ENCODE assay signal across 18 mouse cellular contexts in genomic region chr3:22156397-22156796, GRCm38 (mm10).
DNase-seq lines count a peak whose midpoint lies in the region; ATAC-seq and TF ChIP-seq lines count a peak whose summit lies in the region.
"Had no signal": no experiment of that assay in that cellular context is flagged by ENCODE, and none has a peak within 500 bp of the region (broad histone marks: within the 10 kb centered on the region; RNA-seq: fewer than 3 reads in every experiment).

No protein-coding gene starts in this region.

- peaks cover 5 to 11% of the 10 kb centered on the region in 2 experiments for H3K36me3 ChIP-seq in MEL (ENCODE audit: control insufficient read depth in 1 of 2, insufficient read depth in 2 of 2, low read length in 2 of 2)
- no peaks in the 10 kb centered on the region for H3K36me3 ChIP-seq in liver, embryonic 14.5 days (replicated peaks; ENCODE audit: control insufficient read depth, insufficient read depth, low read depth)

- no peaks in the 10 kb centered on the region for H3K27me3 ChIP-seq in MEL (ENCODE audit: control insufficient read depth in 1 of 2, insufficient read depth in 2 of 2, low read length in 2 of 2)
- no peaks in the 10 kb centered on the region for H3K27me3 ChIP-seq in liver, embryonic 14.5 days (ENCODE audit: control insufficient read depth, insufficient read depth, low read length)
- H3K27me3 ChIP-seq: limb, embryonic 12.5 days; midbrain, embryonic 12.5 days had no signal

- H3K79me2 ChIP-seq in MEL (ENCODE audit: control insufficient read depth, insufficient read depth, low read length, poor library complexity): peaks cover 20% of the 10 kb centered on the region

- ATAC-seq in liver, embryonic 14.5 days (ENCODE audit: insufficient read depth): peak; percentile 47; the same call in 1 of the 2 replicates
- no peak for ATAC-seq in erythroblast, adult 5-6 weeks (replicated peaks; ENCODE audit: low FRiP score, poor library complexity, severe bottlenecking)
- ATAC-seq: lung, postnatal 0 days had no signal

- peak; percentile 23 to 27 for DNase-seq in kidney, postnatal 36 days
- no peak for DNase-seq in kidney, postnatal 10 days
- DNase-seq in ES-CJ7 (ENCODE audit: low read depth, low spot score) (peak; percentile 96), MEL (ENCODE audit: low read depth, low spot score) (peak; percentile 28)
- no peak for DNase-seq in liver, embryonic 14.5 days (ENCODE audit: low read depth in 3 of 3, low spot score in 3 of 3)
- no peak for DNase-seq in adrenal gland, postnatal 36 days
- DNase-seq: adrenal gland, postnatal 14 days; cerebellum, adult 8-10 months; heart, postnatal 4 days; right cerebral cortex, postnatal 25 days; spleen, adult 18-20 months had no signal

- H3K4me1 ChIP-seq in MEL (ENCODE audit: control insufficient read depth in 1 of 2, insufficient read depth in 2 of 2, low read length in 2 of 2): peaks cover 3 to 6% of the 10 kb centered on the region in 2 experiments; a peak in 3 of 4 replicates
- peaks cover 0 to under 1% of the 10 kb centered on the region in 2 experiments; a peak in 1 of 4 replicates for H3K4me1 ChIP-seq in liver, embryonic 14.5 days (replicated peaks; ENCODE audit: control insufficient read depth in 2 of 2, insufficient read depth in 2 of 2, low read length in 1 of 2)
- H3K4me1 ChIP-seq: heart, embryonic 10.5 days; limb, embryonic 12.5 days; midbrain, embryonic 12.5 days had no signal

- WGBS in liver, embryonic 14.5 days (ENCODE audit: insufficient replicate concordance): 48% methylated on average over 2 of the region's 2 CpGs

- TF ChIP-seq CTCF in MEL (IDR thresholded peaks at IDR 0.05 in 2 of 3, conservative IDR thresholded peaks at IDR 0.05 in 1 of 3; ENCODE audit: control insufficient read depth in 1 of 3, insufficient read depth in 1 of 3, low read depth in 2 of 3, low read length in 3 of 3, poor library complexity in 1 of 3, severe bottlenecking in 1 of 3): no peak
- TF ChIP-seq CTCF in liver, embryonic 14.5 days (IDR thresholded peaks at IDR 0.05; ENCODE audit: low read depth): no peak

- H3K9me3 ChIP-seq in MEL (replicated peaks; ENCODE audit: insufficient read depth, low read length): no peaks in the 10 kb centered on the region
- no peaks in the 10 kb centered on the region for H3K9me3 ChIP-seq in liver, embryonic 14.5 days (ENCODE audit: control insufficient read depth, low read length)
- H3K9me3 ChIP-seq: heart, embryonic 10.5 days had no signal

- TF ChIP-seq EP300 in MEL (IDR thresholded peaks at IDR 0.05; ENCODE audit: low read depth in 1 of 2, low read length in 2 of 2): no peak
- TF ChIP-seq EP300 in liver, embryonic 14.5 days (IDR thresholded peaks at IDR 0.05; ENCODE audit: low read depth): no peak

- no peak for TF ChIP-seq POLR2A in MEL (IDR thresholded peaks at IDR 0.05; ENCODE audit: control insufficient read depth in 1 of 2, insufficient read depth in 1 of 2, low read depth in 1 of 2, low read length in 2 of 2, poor library complexity in 1 of 2)

- TF ChIP-seq RAD21 in MEL (IDR thresholded peaks at IDR 0.05; ENCODE audit: low read depth, low read length): no peak

- H3K9ac ChIP-seq in MEL (ENCODE audit: control insufficient read depth, low read depth, low read length, poor library complexity, severe bottlenecking): no peak overlapping the region
- H3K9ac ChIP-seq in liver, embryonic 14.5 days (replicated peaks): no peak overlapping the region
- H3K9ac ChIP-seq: hindbrain, embryonic 14.5 days; limb, embryonic 12.5 days; midbrain, embryonic 12.5 days had no signal

- no peak overlapping the region for H3K27ac ChIP-seq in MEL (ENCODE audit: control insufficient read depth, low read depth, low read length)
- H3K27ac ChIP-seq in liver, embryonic 14.5 days: no peak overlapping the region
- H3K27ac ChIP-seq: heart, embryonic 10.5 days; hindbrain, embryonic 14.5 days; limb, embryonic 12.5 days; macrophage; midbrain, embryonic 12.5 days had no signal

- H3K4me2 ChIP-seq in liver, embryonic 14.5 days (ENCODE audit: low read depth): no peak overlapping the region
- H3K4me2 ChIP-seq: hindbrain, embryonic 14.5 days; limb, embryonic 12.5 days; midbrain, embryonic 12.5 days had no signal

- H3K4me3 ChIP-seq in MEL (ENCODE audit: control insufficient read depth in 1 of 2, insufficient read depth in 1 of 2, low read depth in 2 of 2, low read length in 2 of 2): no peak overlapping the region
- H3K4me3 ChIP-seq in liver, embryonic 14.5 days (ENCODE audit: insufficient read depth in 1 of 2, low read depth in 2 of 2, low read length in 2 of 2): no peak overlapping the region
- H3K4me3 ChIP-seq: heart, embryonic 10.5 days; limb, embryonic 12.5 days; midbrain, embryonic 12.5 days had no signal

TF ChIP-seq in MEL, 35 proteins besides CTCF, POLR2A, EP300 and RAD21:
- TF ChIP-seq ZMIZ1 (IDR thresholded peaks at IDR 0.05; ENCODE audit: low read depth, low read length) (no peak), SMC3 (IDR thresholded peaks at IDR 0.05; ENCODE audit: low read depth, low read length) (no peak), CHD2 (IDR thresholded peaks at IDR 0.05; ENCODE audit: low read length) (no peak), TCF12 (IDR thresholded peaks at IDR 0.05; ENCODE audit: low read depth, low read length) (no peak), SIN3A (IDR thresholded peaks at IDR 0.05; ENCODE audit: low read length) (no peak), HCFC1 (IDR thresholded peaks at IDR 0.05; ENCODE audit: low read depth, low read length) (no peak), MAFK (IDR thresholded peaks at IDR 0.05; ENCODE audit: borderline replicate concordance, low read depth, low read length) (no peak), TAL1 (IDR thresholded peaks at IDR 0.05; ENCODE audit: low read length) (no peak), JUND (IDR thresholded peaks at IDR 0.05; ENCODE audit: low read depth, low read length) (no peak), GATA1 (IDR thresholded peaks at IDR 0.05; ENCODE audit: low read depth, low read length) (no peak), MAX (IDR thresholded peaks at IDR 0.05; ENCODE audit: low read length) (no peak), USF1 (IDR thresholded peaks at IDR 0.05; ENCODE audit: low read depth, low read length) (no peak), ZNF384 (IDR thresholded peaks at IDR 0.05; ENCODE audit: low read depth, low read length) (no peak), MEF2A (IDR thresholded peaks at IDR 0.05; ENCODE audit: extremely low read depth, insufficient replicate concordance, low read depth, low read length, poor library complexity, severe bottlenecking) (no peak), TBP (IDR thresholded peaks at IDR 0.05; ENCODE audit: low read depth, low read length) (no peak), ELF1 (IDR thresholded peaks at IDR 0.05; ENCODE audit: low read depth, low read length) (no peak), RCOR1 (IDR thresholded peaks at IDR 0.05; ENCODE audit: low read depth, low read length) (no peak), ZC3H11A (IDR thresholded peaks at IDR 0.05; ENCODE audit: low read depth, low read length) (no peak), CHD1 (IDR thresholded peaks at IDR 0.05; ENCODE audit: low read depth, low read length) (no peak), MYB (IDR thresholded peaks at IDR 0.05; ENCODE audit: low read depth, low read length) (no peak)
TF ChIP-seq in MEL: peak in this region for 0.

Comparison
In these comparisons a context has a peak if more than half of its experiments do, and no peak if none do; other contexts are left out.
1. DNase-seq: peak in kidney, postnatal 36 days (2 of 2), ES-CJ7 (single experiment) and MEL (single experiment); none in kidney, postnatal 10 days (single experiment), liver, embryonic 14.5 days (0 of 3) and adrenal gland, postnatal 36 days (0 of 2).